Mouse (Mus musculus) inflammation-experienced regulatory T-cells, adult 16 weeks (primary cell): Measurements from ENCODE around the gene Lpar6. TPM values are rescaled to one million over a fixed set of nuclear protein-coding genes. Genes with fewer than 3 reads are reported as not detected.

Source experiments
- polyA plus RNA-seq: library from polyadenylated mRNA; unstranded; fragments of 100-300 nt; shearing (Covaris generic); gene quantifications from one replicate; pipeline ENCODE4 v1.2.1, GENCODE M21; 2017

Lpar6 gene
- 28.0 TPM for polyA plus RNA-seq

GRCm38 (mm10) chr14:73237848-73238321 lies at the start of gene Lpar6:
TSS of gene Lpar6 (plus strand) at chr14:73237895.

Other genes with a start within 250 kb of the Lpar6 start
- gene Cysltr2, start 188.8 kb upstream of the Lpar6 start, polyA plus RNA-seq, result 32.2 TPM
- gene Rcbtb2, start 114.9 kb upstream of the Lpar6 start, polyA plus RNA-seq, result 83.6 TPM
- gene Rb1, start 87.9 kb downstream of the Lpar6 start, polyA plus RNA-seq, result 56.9 TPM
- gene Itm2b, start 147.4 kb downstream of the Lpar6 start, polyA plus RNA-seq, result 1,788 TPM